Mouse (Mus musculus) ES-E14 (cell line): ENCODE measurements at regions not wholly inside any gene's neighbourhood (a gene's known extent, or its start where the extent isn't known, plus 50 kb on each side); places are given as distances from the start of the nearest gene placed in this dataset.

ENCODE experiments used
- DNase-seq: peaks from one replicate; pipeline ENCODE4 v3.0.0-alpha.2; 2013; ENCODE audit warnings: low read depth, low spot score
- H3K27ac ChIP-seq: 2 replicates; pipeline ENCODE4 v1.5.1; 2012; ENCODE audit warnings: low read depth, mild to moderate bottlenecking, low read length, moderate library complexity, mixed read lengths; ENCODE audit not compliant: poor library complexity, insufficient read depth, severe bottlenecking
- H3K36me3 ChIP-seq: 2 replicates; pipeline ENCODE4 v1.6.1; 2012; ENCODE audit warnings: mild to moderate bottlenecking, low read length, moderate library complexity, mixed read lengths; ENCODE audit not compliant: control insufficient read depth, poor library complexity, insufficient read depth, severe bottlenecking
- H3K4me1 ChIP-seq, 2 experiments: fragments of 150-350 bp in 1 of 2; sonication (generic) in 1 of 2; 2 replicates each; pipeline ENCODE4 v1.6.1; 2012; ENCODE audit warnings: low read length in 2 of 2, mild to moderate bottlenecking in 1 of 2, mixed read lengths in 1 of 2; ENCODE audit not compliant: control insufficient read depth in 2 of 2, insufficient read depth in 2 of 2, poor library complexity in 1 of 2
- H3K4me3 ChIP-seq, 2 experiments: fragments of 150-350 bp in 1 of 2; sonication (generic) in 1 of 2; 2 replicates each; pipeline ENCODE4 v1.5.1; 2012; ENCODE audit warnings: low read length in 2 of 2, low read depth in 1 of 2, mild to moderate bottlenecking in 1 of 2, mixed read lengths in 1 of 2; ENCODE audit not compliant: insufficient read depth in 1 of 2, poor library complexity in 1 of 2, severe bottlenecking in 1 of 2
- H3K9ac ChIP-seq: 2 replicates; pipeline ENCODE4 v1.6.1; 2012; ENCODE audit warnings: low read depth, mild to moderate bottlenecking, low read length, mixed read lengths; ENCODE audit not compliant: poor library complexity, insufficient read depth, severe bottlenecking
- H3K9me3 ChIP-seq: fragments of 150-350 bp; sonication (generic); 2 replicates; pipeline ENCODE4 v1.6.1; 2012; ENCODE audit warnings: low read depth, mild to moderate bottlenecking, low read length; ENCODE audit not compliant: control insufficient read depth, insufficient read depth
- CHD2 ChIP-seq: IDR thresholded peaks from 2 replicates; pipeline ENCODE4 v1.6.1; 2014; ENCODE audit warnings: mild to moderate bottlenecking, low read depth, low read length, inconsistent platforms
- HCFC1 ChIP-seq: IDR thresholded peaks from 2 replicates; pipeline ENCODE4 v1.6.1; 2012; ENCODE audit warnings: low read length, inconsistent platforms, borderline replicate concordance; ENCODE audit not compliant: insufficient read depth
- MAFK ChIP-seq: IDR thresholded peaks from 2 replicates; pipeline ENCODE4 v1.6.1; 2014; ENCODE audit warnings: mild to moderate bottlenecking, low read depth, low read length, inconsistent platforms; ENCODE audit not compliant: insufficient read depth
- ZC3H11A ChIP-seq: IDR thresholded peaks from 2 replicates; pipeline ENCODE4 v1.6.1; 2012; ENCODE audit warnings: low read depth, mild to moderate bottlenecking, inconsistent platforms, low read length, borderline replicate concordance
- ZNF384 ChIP-seq: IDR thresholded peaks from 2 replicates; pipeline ENCODE4 v1.6.1; 2012; ENCODE audit warnings: low read depth, low read length, inconsistent platforms
- in situ Hi-C, 2 experiments: fragments of 600-800 bp; cut with MboI; formaldehyde crosslinking; loops; one replicate each; pipeline ENCODE4 v1.15.1; 2025; ENCODE audit warnings: low sequenced_read_pairs in 2 of 2, inconsistent platforms in 1 of 2; ENCODE audit not compliant: unreplicated experiment in 2 of 2

DNA sequence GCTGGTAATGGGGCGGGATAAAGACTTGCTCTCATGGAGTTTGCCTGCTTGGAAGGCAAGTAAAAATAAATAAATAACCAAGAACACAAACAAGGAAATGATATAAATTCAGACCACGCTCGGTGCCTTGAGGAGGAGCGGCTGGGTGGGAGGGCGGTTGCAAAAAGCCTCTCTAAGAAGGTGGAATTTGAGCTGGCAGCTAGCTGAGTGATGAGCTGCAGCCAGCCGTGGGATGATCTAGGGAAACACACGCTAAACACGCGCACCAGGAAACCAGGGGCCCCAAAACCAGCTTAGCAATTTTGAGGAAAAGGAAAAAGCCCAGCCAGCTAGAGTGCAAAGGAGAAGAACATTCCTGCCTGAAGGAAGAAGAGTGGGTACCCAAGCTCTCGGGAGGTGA, 217.0 kb downstream of the 3100002H09Rik start:
- in situ Hi-C loops: no loop called here
- Histone ChIP-seq H3K9ac (no peak overlapping the region), H3K9me3 (no peaks in the 10 kb centered on the region), H3K27ac (no peak overlapping the region), H3K4me1 (peaks cover 0 to 8% of the 10 kb centered on the region in 2 experiments; a peak in 1 of 4 replicates), H3K36me3 (no peaks in the 10 kb centered on the region), H3K4me3 (no peak overlapping the region)
- no peak for DNase-seq
- TF ChIP-seq CHD2 (no peak), ZNF384 (no peak), MAFK (no peak), HCFC1 (no peak), ZC3H11A (no peak)

DNA sequence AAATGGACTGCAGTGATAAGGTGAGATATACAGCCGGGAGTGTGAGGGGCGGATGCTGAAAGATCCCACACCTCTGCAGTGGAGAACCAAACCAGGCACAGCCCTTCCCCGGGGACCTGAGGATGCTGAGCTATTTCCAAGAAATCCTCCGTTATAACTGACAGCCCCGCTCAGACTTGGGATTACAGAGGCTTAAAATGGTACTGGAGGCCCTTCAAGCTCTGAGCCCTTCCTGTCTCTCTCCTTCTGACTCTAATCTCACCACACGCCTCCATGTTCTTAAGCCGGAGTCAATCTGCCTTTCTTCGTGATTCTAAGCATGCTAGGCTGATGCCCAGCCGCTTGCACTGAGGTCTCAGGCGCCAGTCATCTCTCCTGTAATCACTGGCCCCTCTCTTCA, 221.5 kb downstream of the 3100002H09Rik start:
- in situ Hi-C loops: no loop called here
- no peak for TF ChIP-seq ZNF384
- no peak for TF ChIP-seq MAFK
- Histone ChIP-seq H3K4me3 (no peak overlapping the region), H3K27ac (no peak overlapping the region), H3K9me3 (no peaks in the 10 kb centered on the region), H3K4me1 (no peaks in the 10 kb centered on the region), H3K9ac (no peak overlapping the region), H3K36me3 (no peaks in the 10 kb centered on the region)
- no peak for DNase-seq

DNA sequence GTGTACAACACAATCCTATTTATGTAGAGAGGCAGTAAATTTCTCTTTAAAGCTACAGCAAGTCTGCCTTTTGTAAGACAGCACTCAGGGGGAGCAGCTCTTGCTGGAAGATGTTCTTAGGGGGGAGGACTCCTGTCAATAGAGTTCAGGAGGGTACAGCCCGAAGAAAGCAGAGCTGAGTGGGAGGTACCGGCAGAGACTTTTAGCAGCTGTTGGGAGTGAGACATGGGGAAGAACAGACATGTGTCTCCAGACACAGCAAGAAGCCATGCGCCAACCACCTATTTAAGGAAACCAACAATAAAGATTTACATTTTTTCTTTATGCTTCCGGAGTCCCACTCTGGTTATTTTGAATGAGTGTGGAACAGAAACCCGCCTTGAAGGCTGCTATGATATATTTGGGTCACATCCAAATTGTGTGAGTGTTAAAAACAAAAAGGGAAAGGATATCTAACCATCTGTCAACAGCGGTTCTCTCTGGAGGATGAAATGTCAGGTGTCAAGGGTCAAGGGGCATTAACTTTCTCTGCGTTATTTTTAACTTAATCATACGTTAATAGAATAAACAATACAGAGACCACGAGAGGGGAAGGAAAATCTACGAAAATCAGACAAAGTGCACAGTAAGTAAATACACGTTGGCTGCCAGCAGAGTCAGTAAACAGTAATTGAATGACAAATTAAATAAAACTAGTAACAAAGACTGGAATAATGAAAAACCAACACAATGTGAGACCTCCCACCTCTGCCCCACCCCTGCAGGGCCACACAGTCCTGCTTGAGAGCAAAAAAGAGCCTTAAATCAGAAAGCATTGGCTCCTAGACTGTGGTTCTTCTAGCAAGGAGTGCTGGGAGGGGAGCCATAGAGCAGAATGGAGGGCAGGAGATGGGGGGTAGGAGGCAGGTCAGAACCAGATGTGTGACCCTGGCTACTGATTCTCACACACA, 225.2 kb downstream of the 3100002H09Rik start:
- H3K36me3 ChIP-seq: no peaks in the 10 kb centered on the region
- in situ Hi-C loops: no loop called here
- H3K4me1 ChIP-seq: no peaks in the 10 kb centered on the region
- DNase-seq: no peak
- TF ChIP-seq MAFK: no peak
- no peak for TF ChIP-seq ZC3H11A
- H3K4me3 ChIP-seq: no peak overlapping the region
- H3K27ac ChIP-seq: no peak overlapping the region
- no peak overlapping the region for H3K9ac ChIP-seq
- H3K9me3 ChIP-seq: no peaks in the 10 kb centered on the region

DNA sequence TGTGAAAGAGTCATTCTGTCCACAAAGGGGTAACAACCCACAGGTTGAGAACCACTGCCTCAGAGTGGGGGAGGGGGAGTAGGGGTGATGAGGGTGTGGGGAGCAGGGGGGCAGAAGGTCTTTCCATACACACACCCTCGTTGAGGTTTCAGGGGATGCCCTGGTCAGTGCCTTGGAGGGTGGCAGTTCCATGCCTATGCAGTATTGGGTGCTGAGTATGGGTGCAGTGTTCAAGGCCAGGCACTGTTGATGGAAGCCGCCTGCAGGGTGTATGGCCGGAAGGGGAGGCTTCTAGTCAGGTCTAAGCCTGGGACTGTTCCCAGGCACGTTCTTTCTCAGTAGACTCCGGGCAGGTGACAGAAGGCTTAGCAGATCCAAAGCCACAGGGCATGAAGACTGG, 234.1 kb downstream of the 3100002H09Rik start:
- Histone ChIP-seq H3K4me3 (no peak overlapping the region), H3K9ac (no peak overlapping the region), H3K36me3 (no peaks in the 10 kb centered on the region), H3K9me3 (no peaks in the 10 kb centered on the region), H3K27ac (no peak overlapping the region), H3K4me1 (no peaks in the 10 kb centered on the region)
- no peak for TF ChIP-seq ZC3H11A
- TF ChIP-seq CHD2: no peak
- TF ChIP-seq ZNF384: no peak
- TF ChIP-seq MAFK: no peak
- no peak for TF ChIP-seq HCFC1
- in situ Hi-C loops: no loop called here
- no peak for DNase-seq

DNA sequence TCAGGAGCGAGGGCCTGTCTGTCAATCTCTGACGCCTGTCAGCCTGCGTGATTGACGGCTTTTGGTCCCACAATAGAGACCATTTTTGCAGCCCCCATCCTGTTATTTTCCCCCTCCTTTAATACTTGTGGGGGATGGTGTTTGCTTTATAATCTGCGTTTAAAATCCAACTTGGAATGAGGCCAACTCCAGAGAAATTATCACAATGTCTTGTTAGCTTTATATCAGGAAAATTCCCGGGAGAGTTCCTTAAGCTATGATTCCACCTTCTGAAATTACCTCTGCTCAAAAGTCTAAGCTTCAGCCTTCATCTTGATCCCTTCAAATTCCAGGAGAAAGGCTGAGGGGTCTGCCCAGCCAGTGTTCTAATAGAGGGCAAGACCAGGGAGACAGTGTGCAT, 235.0 kb downstream of the 3100002H09Rik start:
- Histone ChIP-seq H3K9ac (no peak overlapping the region), H3K27ac (no peak overlapping the region), H3K36me3 (no peaks in the 10 kb centered on the region), H3K4me3 (no peak overlapping the region), H3K4me1 (no peaks in the 10 kb centered on the region), H3K9me3 (no peaks in the 10 kb centered on the region)
- DNase-seq: no peak
- TF ChIP-seq ZC3H11A (no peak), ZNF384 (no peak), CHD2 (no peak), MAFK (no peak), HCFC1 (no peak)
- in situ Hi-C loops: no loop called here
